Mouse (Mus musculus): ENCODE data around the gene 1700031F05Rik. TPM values are rescaled to one million over a fixed set of nuclear protein-coding genes. Genes with fewer than 3 reads are reported as not detected.
"Not testable (repeated sequence)": the region's sequence is repeated elsewhere in the genome, so short reads cannot be mapped to it uniquely, and the experiment has no call there.

Gene 1700031F05Rik
- not detected in 3 replicates for total RNA-seq (2017)

- no peak for ATAC-seq (replicated peaks; ENCODE audit: insufficient number of reproducible peaks, low FRiP score, low TSS enrichment, poor library complexity, severe bottlenecking)
Measured at GRCm38 (mm10) chrX:102867871-102868270, at the start of gene 1700031F05Rik. TSS of gene 1700031F05Rik (minus strand) at chrX:102867971.

GRCm38 (mm10) chrX:102914823-102915222, 47.1 kb upstream of the 1700031F05Rik start:
- not testable (repeated sequence) for ATAC-seq (replicated peaks; ENCODE audit: insufficient number of reproducible peaks, low FRiP score, low TSS enrichment, poor library complexity, severe bottlenecking)

- ATAC-seq (replicated peaks; ENCODE audit: insufficient number of reproducible peaks, low FRiP score, low TSS enrichment, poor library complexity, severe bottlenecking), result not testable (repeated sequence)
Measured at GRCm38 (mm10) chrX:102908587-102908986, 40.8 kb upstream of the 1700031F05Rik start, which contains the start of the genes Dmrtc1a and 1700011M02Rik. TSS of gene Dmrtc1a (minus strand) at chrX:102908687. TSS of gene 1700011M02Rik (plus strand) at chrX:102908905.

- not testable (repeated sequence) for ATAC-seq (replicated peaks; ENCODE audit: insufficient number of reproducible peaks, low FRiP score, low TSS enrichment, poor library complexity, severe bottlenecking)
Measured at GRCm38 (mm10) chrX:102854516-102854915, 13.3 kb downstream of the 1700031F05Rik start, which contains the start of gene Dmrtc1c2. TSS of gene Dmrtc1c2 (minus strand) at chrX:102854616.

- no peak for ATAC-seq (replicated peaks; ENCODE audit: insufficient number of reproducible peaks, low FRiP score, low TSS enrichment, poor library complexity, severe bottlenecking)
Measured at GRCm38 (mm10) chrX:102812311-102812710, 55.5 kb downstream of the 1700031F05Rik start.

Other genes with a start within 250 kb of the 1700031F05Rik start
- gene Phka1, start 223.7 kb downstream of the 1700031F05Rik start, total RNA-seq (2017), result 5.2 to 6.7 TPM (median 6.1 TPM) in 3 replicates
- gene Gm3880, start 181.0 kb downstream of the 1700031F05Rik start, total RNA-seq (2017), result not detected in 3 replicates
- gene Gm9112, start 160.3 kb downstream of the 1700031F05Rik start, total RNA-seq (2017), result not detected in 3 replicates
- gene Dmrtc1b, start 160.1 kb downstream of the 1700031F05Rik start, total RNA-seq (2017), result not detected in 3 replicates
- not detected in 3 replicates for gene Dmrtc1c1, start 65.0 kb downstream of the 1700031F05Rik start, total RNA-seq (2017)
- not detected in 3 replicates for gene Dmrtc1c2, start 13.4 kb downstream of the 1700031F05Rik start, total RNA-seq (2017)
- not detected in 3 replicates for gene Dmrtc1a, start 40.7 kb upstream of the 1700031F05Rik start, total RNA-seq (2017)
- not detected in 3 replicates for gene 1700011M02Rik, start 40.9 kb upstream of the 1700031F05Rik start, total RNA-seq (2017)
- gene 1700018G05Rik, start 60.4 kb upstream of the 1700031F05Rik start, total RNA-seq (2017), result not detected in 3 replicates

Measured in monocyte, adult 5-6 weeks (primary cell).